Mouse (Mus musculus): ENCODE data around the gene Inhbb. TPM values are rescaled to one million over a fixed set of nuclear protein-coding genes. Genes with fewer than 3 reads are reported as not detected.

Gene Inhbb
- total RNA-seq, 2 experiments from 2014 or later, result 2.9 to 3.9 TPM

DNA sequence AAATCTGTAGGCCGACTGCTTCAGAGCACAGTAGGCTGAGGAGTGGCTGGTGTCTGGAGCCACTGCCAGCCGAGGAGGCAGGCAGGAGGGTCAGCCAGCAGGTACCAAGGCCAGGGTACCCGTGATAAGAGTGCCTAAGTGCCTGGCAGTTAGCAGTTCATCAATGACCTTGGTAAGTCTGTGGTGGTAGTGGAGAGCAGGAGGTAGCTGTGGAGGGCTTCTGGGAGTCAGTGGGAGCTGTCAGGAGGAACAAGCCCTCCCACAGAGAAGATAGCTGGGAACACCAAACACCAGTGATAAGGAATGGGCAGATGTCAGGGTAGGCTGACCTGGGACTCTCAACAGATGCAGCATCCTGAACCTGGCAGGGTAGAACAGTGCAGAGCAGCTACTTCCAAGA, 35.7 kb downstream of the Inhbb start:
- no peak for DNase-seq (ENCODE audit: low spot score in 2 of 2)

DNA sequence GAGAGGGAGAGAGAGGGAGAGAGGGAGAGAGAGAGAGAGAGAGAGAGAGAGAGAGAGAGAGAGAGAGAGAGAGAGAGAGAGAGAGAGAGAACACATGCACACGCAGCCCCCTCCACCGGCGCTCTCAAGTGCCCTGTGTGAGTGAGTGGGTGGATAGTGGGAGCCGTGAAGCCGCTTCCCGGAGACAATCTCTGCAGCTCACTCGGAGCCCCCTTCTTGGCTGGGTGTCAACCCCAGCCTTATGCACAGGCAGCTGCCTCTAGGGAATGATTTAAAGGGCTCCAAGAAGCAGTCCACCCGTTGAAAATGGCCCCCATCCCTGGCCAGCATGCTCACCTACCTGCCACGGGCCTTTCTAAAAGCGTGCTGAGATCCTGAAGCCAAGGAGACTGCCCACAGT, 38.1 kb downstream of the Inhbb start:
- DNase-seq (ENCODE audit: low spot score in 2 of 2), result no peak

DNA sequence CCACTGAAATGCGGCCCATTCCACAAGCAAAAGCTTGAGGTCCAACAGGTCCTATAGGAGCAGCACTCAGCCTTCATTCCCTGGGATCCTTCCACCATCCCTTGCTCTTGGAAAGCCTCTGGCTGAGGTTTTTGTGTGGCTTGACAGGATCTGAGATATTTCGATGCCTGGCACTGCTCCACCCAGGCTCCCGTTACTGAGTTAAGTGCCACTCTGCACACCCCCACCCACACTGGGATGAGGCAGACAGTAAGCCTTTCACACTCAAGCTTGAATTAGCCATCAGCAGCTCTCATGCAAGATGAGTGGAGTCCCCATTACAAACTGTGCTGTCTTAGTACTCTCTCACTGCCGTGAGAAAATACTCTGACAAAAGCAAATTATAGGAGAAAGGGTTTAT, 41.4 kb downstream of the Inhbb start:
- DNase-seq (ENCODE audit: low spot score in 2 of 2), result no peak

DNA sequence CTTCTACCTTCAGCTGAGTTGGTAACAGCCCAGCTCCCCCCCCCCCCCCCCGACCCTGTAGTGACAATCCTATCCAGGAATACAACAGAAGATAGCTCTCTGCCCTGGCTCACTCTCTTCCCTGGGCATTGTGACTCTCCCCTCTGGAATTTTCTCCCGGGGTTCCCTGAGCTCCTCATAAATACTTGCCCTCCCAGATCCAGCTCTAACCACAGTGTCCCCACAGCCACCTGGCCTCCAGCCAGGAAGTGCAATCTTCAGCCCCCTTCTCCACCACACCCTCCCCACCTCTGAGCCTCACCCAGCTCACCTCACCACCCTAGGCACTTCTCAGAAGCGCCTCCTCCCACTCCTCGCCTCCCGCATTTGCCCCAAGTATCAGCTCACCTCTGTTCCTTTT, 46.7 kb downstream of the Inhbb start:
- DNase-seq (ENCODE audit: low spot score in 2 of 2), result no peak

DNA sequence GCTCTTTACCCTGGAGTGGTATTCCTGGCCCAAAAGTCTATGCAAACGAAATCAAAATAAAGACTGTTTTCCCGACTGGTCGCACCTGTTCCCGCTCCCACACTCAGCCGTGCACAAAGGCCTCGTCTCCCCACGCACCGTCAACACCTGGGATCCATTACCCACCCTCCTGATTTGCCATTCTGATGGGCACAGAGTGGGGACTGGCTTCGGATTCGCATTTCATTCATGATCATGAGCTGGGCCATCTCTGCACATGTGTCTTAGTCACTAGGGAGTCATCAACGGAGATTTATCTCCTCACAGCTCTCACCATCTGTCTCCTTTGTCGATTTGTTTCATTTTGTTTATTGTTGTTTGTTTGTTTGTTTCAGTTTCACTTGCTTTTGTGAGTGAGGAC, 54.5 kb downstream of the Inhbb start:
- no peak for DNase-seq (ENCODE audit: low spot score in 2 of 2)

DNA sequence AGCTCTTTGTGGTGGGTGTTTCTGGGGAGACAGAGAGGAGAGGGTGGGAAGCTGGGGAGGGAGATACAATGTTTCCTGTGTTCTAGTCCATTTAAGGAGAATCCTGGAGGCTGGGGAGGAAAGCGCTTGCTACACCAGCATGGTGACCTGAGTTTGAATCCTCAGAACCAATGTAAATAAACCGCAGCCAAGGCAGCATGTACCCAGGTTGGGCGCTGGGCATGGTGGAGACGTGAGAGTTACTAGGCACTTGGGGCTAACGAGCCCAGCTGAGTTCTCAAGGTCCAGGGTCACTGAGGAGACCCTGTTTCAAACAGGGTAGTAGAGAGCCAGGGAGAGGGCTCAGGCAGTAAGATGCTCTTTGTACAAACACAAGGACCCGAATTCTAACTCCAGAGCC, 55.7 kb downstream of the Inhbb start:
- no peak for DNase-seq (ENCODE audit: low spot score in 2 of 2)

Other genes with a start within 250 kb of the Inhbb start
- gene Ralb, start 82.5 kb upstream of the Inhbb start, total RNA-seq (2021), result 10 to 100 TPM; 47.7 to 58.3 TPM
- gene Tmem185b, start 103.9 kb upstream of the Inhbb start, total RNA-seq (2021), result 10 to 100 TPM; 24.9 to 29.0 TPM
- gene Epb41l5, start 226.8 kb upstream of the Inhbb start, total RNA-seq (2021), result 10 to 100 TPM; 10.1 to 10.9 TPM

Measured in adrenal gland, adult 18-20 months (tissue).